Mouse (Mus musculus) spleen, adult 2 months (tissue): ENCODE results near the gene Fam133b.

ENCODE experiments used
- CTCF ChIP-seq: fragments of 200-500 bp; IDR thresholded peaks from 2 replicates; pipeline ENCODE4 v1.5.1; 2011; ENCODE audit warnings: mild to moderate bottlenecking, inconsistent platforms; ENCODE audit not compliant: insufficient read depth, insufficient read length, insufficient replicate concordance; ENCODE audit errors: extremely low read depth
- POLR2A ChIP-seq: fragments of 200-500 bp; IDR thresholded peaks from 2 replicates; pipeline ENCODE4 v1.6.1; 2011; ENCODE audit warnings: low read depth, low read length, inconsistent platforms

GRCm38 (mm10) chr5:3509503-3509902, 34.1 kb upstream of the Fam133b start:
- TF ChIP-seq CTCF (no peak), POLR2A (no peak)
